Mouse (Mus musculus) lung, embryonic 14.5 days (tissue): Measurements from ENCODE around the gene Ubald2. TPM values are rescaled to one million over a fixed set of nuclear protein-coding genes. Genes with fewer than 3 reads are reported as not detected.

Experiments used
- ATAC-seq: fragments of 200-750 bp; cut with Nextera tagmentation; 2 replicates; pipeline ENCODE4 v1.8.0; 2017; ENCODE audit warnings: mild to moderate bottlenecking, moderate TSS enrichment, moderate library complexity; ENCODE audit not compliant: insufficient read depth
- DNase-seq: peaks from one replicate; pipeline ENCODE4 v3.0.0-alpha.2; 2015
- H3K27ac ChIP-seq: fragments of 300-500 bp; sonication (generic); 2 replicates; pipeline ENCODE4 v1.5.1; 2014; ENCODE audit warnings: low read depth, mild to moderate bottlenecking, moderate library complexity
- H3K27me3 ChIP-seq: fragments of 300-500 bp; sonication (generic); 2 replicates; pipeline ENCODE4 v1.6.1; 2014; ENCODE audit warnings: low read length, control low read depth; ENCODE audit not compliant: insufficient read depth
- H3K36me3 ChIP-seq: fragments of 300-500 bp; sonication (generic); 2 replicates; pipeline ENCODE4 v1.6.1; 2014; ENCODE audit warnings: control low read depth; ENCODE audit not compliant: insufficient read depth
- H3K4me1 ChIP-seq: fragments of 300-500 bp; sonication (generic); 2 replicates; pipeline ENCODE4 v1.6.1; 2014; ENCODE audit warnings: antibody characterized with exemption, control low read depth; ENCODE audit not compliant: insufficient read depth
- H3K4me2 ChIP-seq: fragments of 300-500 bp; sonication (generic); 2 replicates; pipeline ENCODE4 v1.6.1; 2014; ENCODE audit warnings: mild to moderate bottlenecking
- H3K4me3 ChIP-seq: fragments of 300-500 bp; sonication (generic); 2 replicates; pipeline ENCODE4 v1.5.1; 2014; ENCODE audit warnings: low read depth, low read length
- H3K9ac ChIP-seq: fragments of 300-500 bp; sonication (generic); 2 replicates; pipeline ENCODE4 v1.6.1; 2014
- H3K9me3 ChIP-seq: fragments of 300-500 bp; sonication (generic); 2 replicates; pipeline ENCODE4 v1.6.1; 2016; ENCODE audit warnings: low read depth, low read length, control low read depth
- CTCF ChIP-seq: IDR thresholded peaks from 2 replicates; pipeline ENCODE4 v1.5.1; 2016; ENCODE audit warnings: antibody characterized with exemption, low read depth
- WGBS: fragments of 180-500 bp; shearing (Covaris S2); extraction: QIAGEN DNeasy Blood & Tissue Kit; methylation state at CpG from one replicate; pipeline ENCODE4 v1.1.7; 2014; 5-methylcytosine and 5-hydroxymethylcytosine counted together
- polyA plus RNA-seq: library from polyadenylated mRNA; unstranded; fragments of >200 nt; fragmentation: Nextera tagmentation; extraction: Ambion mirVana; gene quantifications from 2 replicates; pipeline ENCODE4 v1.2.1, GENCODE M21; 2014

Ubald2 gene
- polyA plus RNA-seq, 1 experiment from 2014 or later: 64.9 TPM

DNA sequence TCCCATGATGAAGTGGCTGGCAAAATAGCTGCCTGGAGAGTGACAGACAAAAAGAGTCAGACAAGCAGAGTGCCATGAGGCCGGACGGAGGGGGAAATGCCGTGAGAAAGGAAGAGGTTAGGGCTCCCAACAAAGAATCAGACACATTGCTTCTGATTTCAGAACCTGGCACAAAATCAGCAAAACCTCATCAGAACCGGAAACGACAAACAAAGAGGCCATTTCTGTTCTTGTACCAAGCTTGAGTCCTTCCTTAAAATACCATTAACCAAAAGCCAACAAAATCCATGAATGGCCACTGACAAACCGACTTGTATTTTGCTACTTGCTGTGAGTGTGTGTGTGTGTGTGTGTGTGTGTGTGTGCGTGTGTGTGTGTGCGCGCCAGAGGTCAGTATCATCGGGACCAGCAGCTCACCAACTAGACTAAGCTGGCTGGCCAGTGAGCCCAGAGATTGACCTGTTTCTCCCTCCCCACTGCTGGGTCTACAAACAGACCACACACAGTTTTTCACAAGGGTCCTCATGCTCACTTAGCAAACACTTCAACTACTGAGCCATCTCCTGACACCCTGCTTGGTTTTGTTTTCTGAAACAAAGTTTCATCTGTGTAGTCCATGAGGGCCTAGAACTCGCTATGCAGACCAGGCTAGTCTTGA, 37.5 kb upstream of the Ubald2 start:
- H3K9me3 ChIP-seq: no peaks in the 10 kb centered on the region
- no peak overlapping the region; the same call in 1 of the 2 replicates for H3K27ac ChIP-seq
- no peak overlapping the region for H3K4me3 ChIP-seq
- ATAC-seq (no peak), DNase-seq (no peak)
- H3K36me3 ChIP-seq: no peaks in the 10 kb centered on the region; the same call in 1 of the 2 replicates
- H3K27me3 ChIP-seq: no peaks in the 10 kb centered on the region
- H3K9ac ChIP-seq: no peak overlapping the region
- no peak overlapping the region for H3K4me2 ChIP-seq
- TF ChIP-seq CTCF: no peak
- 74% methylated on average over 11 of the region's 11 CpGs for WGBS
- no peaks in the 10 kb centered on the region for H3K4me1 ChIP-seq

- Histone ChIP-seq H3K9ac (no peak overlapping the region), H3K4me2 (no peak overlapping the region), H3K27me3 (no peaks in the 10 kb centered on the region), H3K4me3 (no peak overlapping the region), H3K9me3 (no peaks in the 10 kb centered on the region), H3K27ac (no peak overlapping the region), H3K4me1 (no peaks in the 10 kb centered on the region), H3K36me3 (no peaks in the 10 kb centered on the region; the same call in 1 of the 2 replicates)
- ATAC-seq (no peak), DNase-seq (no peak)
- TF ChIP-seq CTCF: no peak
- WGBS: 91% methylated on average over 3 of the region's 3 CpGs
Observed at GRCm38 (mm10) chr11:116396934-116397330, 37.0 kb upstream of the Ubald2 start.

DNA sequence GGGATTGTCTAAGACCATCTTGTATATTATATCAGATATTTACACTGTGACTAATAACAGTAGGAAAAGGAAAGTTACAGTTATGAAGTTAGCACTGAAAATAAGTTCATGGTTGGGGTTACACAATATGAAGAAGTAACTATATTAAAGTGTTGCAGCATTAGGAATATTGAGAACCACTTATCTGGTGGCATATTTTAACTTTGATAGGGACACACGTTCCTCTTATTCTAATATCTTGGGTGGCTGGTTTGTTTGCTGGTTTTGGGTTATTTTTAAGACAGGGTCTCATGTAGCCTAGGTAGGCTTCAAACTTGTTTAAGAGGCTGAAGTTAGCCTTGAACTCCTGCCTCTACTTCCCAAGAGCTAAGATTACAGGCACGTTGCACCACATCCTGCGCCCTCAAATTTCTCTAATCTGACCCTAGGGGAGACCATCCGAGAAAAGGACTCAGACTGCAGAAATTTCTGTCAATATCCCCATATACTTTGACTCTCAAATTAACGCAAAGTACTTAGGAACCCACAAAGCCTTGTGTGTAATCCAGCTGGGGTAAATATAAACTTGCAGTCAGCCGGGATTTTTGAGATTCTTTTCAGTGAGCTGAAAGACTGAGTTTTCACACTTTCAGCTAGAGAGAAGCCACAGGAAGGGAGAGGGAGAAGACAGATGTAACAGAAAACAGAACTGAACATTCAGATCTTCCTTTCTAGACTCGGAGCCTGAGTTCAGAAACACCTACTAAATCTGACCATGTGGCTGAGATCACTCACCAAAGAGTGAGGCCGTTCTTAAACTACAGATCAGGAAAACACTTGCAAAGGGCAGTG, 36.2 kb upstream of the Ubald2 start:
- no peak overlapping the region for H3K9ac ChIP-seq
- H3K27ac ChIP-seq: no peak overlapping the region
- H3K4me3 ChIP-seq: no peak overlapping the region
- 47% methylated on average over 8 of the region's 8 CpGs for WGBS
- no peaks in the 10 kb centered on the region; the same call in 1 of the 2 replicates for H3K36me3 ChIP-seq
- peak; percentile 23 for DNase-seq
- no peak for TF ChIP-seq CTCF
- H3K4me1 ChIP-seq: no peaks in the 10 kb centered on the region
- H3K9me3 ChIP-seq: no peaks in the 10 kb centered on the region
- H3K4me2 ChIP-seq: no peak overlapping the region
- ATAC-seq: no peak
- H3K27me3 ChIP-seq: no peaks in the 10 kb centered on the region

GRCm38 (mm10) chr11:116398348-116398677, 35.6 kb upstream of the Ubald2 start:
- no peaks in the 10 kb centered on the region for H3K4me1 ChIP-seq
- no peak overlapping the region for H3K27ac ChIP-seq
- no peaks in the 10 kb centered on the region for H3K9me3 ChIP-seq
- H3K27me3 ChIP-seq: no peaks in the 10 kb centered on the region
- no peak overlapping the region for H3K4me3 ChIP-seq
- no peak for DNase-seq
- H3K9ac ChIP-seq: no peak overlapping the region
- no peak for ATAC-seq
- H3K4me2 ChIP-seq: no peak overlapping the region
- TF ChIP-seq CTCF: no peak
- 76% methylated on average over 11 of the region's 11 CpGs for WGBS
- H3K36me3 ChIP-seq: peaks cover 3% of the 10 kb centered on the region; the same call in 1 of the 2 replicates

DNA sequence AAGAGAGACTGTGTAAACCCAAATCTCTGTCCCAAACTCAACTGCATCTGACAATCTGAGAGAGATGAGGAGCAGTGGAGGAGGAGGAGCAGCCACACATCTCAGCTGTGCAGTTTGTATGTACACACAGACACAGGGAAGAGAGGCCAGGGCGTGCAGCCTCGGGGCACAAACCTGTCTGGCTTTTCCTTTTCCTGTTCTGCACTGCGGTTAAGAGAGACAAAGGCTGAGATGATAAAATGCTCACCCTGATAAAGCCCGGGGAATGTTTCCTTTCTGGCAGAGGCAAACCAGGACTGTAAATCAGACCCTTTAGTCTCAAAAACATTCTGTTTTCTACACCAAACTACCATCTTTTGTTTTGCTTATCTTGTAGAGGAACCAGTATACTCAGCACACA, 33.3 kb upstream of the Ubald2 start:
- H3K9me3 ChIP-seq: no peaks in the 10 kb centered on the region
- no peak for TF ChIP-seq CTCF
- no peak overlapping the region for H3K9ac ChIP-seq
- peaks cover 10% of the 10 kb centered on the region; the same call in 1 of the 2 replicates for H3K36me3 ChIP-seq
- peak overlapping the region; percentile 18; the same call in 1 of the 2 replicates for H3K27ac ChIP-seq
- no peaks in the 10 kb centered on the region for H3K27me3 ChIP-seq
- WGBS: 13% methylated on average over 4 of the region's 4 CpGs
- DNase-seq: no peak
- H3K4me2 ChIP-seq: no peak overlapping the region
- no peaks in the 10 kb centered on the region for H3K4me1 ChIP-seq
- H3K4me3 ChIP-seq: no peak overlapping the region
- no peak for ATAC-seq

DNA sequence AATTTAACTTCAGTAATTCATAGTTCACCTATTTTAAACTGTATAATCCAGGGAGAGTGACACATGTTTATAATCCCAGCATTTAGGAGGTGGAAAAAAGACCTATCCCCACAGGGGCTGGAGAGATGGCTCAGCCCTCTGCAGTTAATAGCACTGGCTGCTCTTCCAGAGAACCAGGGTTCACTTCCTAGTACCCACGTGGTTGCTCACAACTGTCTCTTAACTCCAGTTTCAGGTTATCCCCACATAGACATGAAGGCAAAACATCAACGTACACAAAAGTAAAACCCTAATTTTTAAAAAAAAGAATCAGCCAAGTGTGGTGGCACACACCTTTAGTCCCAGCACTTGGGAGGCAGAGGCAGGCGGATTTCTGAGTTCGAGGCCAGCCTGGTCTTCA, 28.3 kb upstream of the Ubald2 start:
- Histone ChIP-seq H3K36me3 (peaks cover 15% of the 10 kb centered on the region; the same call in 1 of the 2 replicates), H3K4me3 (no peak overlapping the region), H3K9ac (no peak overlapping the region), H3K4me1 (no peaks in the 10 kb centered on the region), H3K4me2 (no peak overlapping the region), H3K9me3 (no peaks in the 10 kb centered on the region), H3K27ac (no peak overlapping the region), H3K27me3 (no peaks in the 10 kb centered on the region)
- ATAC-seq (no peak), DNase-seq (no peak)
- no peak for TF ChIP-seq CTCF
- 89% methylated on average over 4 of the region's 4 CpGs for WGBS

- TF ChIP-seq CTCF: no peak
- Histone ChIP-seq H3K27ac (no peak overlapping the region), H3K9ac (no peak overlapping the region), H3K4me2 (no peak overlapping the region), H3K36me3 (peaks cover 15% of the 10 kb centered on the region; the same call in 1 of the 2 replicates), H3K27me3 (no peaks in the 10 kb centered on the region), H3K4me3 (no peak overlapping the region), H3K9me3 (no peaks in the 10 kb centered on the region), H3K4me1 (no peaks in the 10 kb centered on the region)
- WGBS: 90% methylated on average over 16 of the region's 16 CpGs
- DNase-seq: no peak
- no peak for ATAC-seq
Observed at GRCm38 (mm10) chr11:116406231-116406728, 27.6 kb upstream of the Ubald2 start.
